In the genomic region with DNA sequence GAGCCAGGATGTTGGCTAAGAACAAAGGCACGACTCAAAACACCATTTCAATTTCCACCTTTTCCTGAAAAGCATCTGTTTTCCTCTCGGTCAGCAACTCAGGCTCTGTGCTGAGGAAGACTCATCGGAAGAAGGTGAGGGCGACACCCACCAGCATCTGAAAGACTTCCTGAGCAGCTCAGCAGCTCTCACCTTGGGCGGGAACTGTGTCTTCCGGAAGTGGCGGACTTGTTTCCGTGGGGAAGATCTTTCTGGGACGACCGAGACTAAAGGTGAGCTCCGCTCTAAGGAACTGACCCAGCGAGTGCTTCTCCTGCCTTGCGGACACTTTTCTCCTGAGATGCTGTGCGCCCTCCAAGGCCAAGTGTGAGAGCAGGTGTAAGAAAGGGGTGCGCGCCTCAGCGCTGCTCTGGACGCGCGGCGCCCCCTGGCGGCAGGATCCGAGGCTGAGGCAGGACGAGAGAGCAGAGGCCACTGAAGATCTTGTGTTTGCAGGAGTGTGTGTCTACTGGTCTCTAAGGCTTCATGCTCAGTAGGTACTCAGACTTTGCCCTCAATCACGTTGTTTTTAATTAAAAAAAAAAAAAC, we compare ENCODE assay signal across 11 mouse cellular contexts. TPM values are rescaled to one million over a fixed set of nuclear protein-coding genes. Genes with fewer than 3 reads are reported as not detected.
A peak's percentile ranks its signal among the peaks of the same experiment; 100 is the strongest.
DNase-seq lines count a peak whose midpoint lies in the region; ATAC-seq lines count a peak whose summit lies in the region.
"Not testable (repeated sequence)": the region's sequence is repeated elsewhere in the genome, so short reads cannot be mapped to it uniquely, and the experiment has no call there.
"Had no signal": no experiment of that assay in that cellular context is flagged by ENCODE, and none has a peak within 500 bp of the region (broad histone marks: within the 10 kb centered on the region; RNA-seq: fewer than 3 reads in every experiment).

No protein-coding gene starts in this region.

- not testable (repeated sequence) for H3K4me2 ChIP-seq in limb, embryonic 11.5 days (ENCODE audit: low read depth, severe bottlenecking); midbrain, embryonic 14.5 days (ENCODE audit: low read length)

- not testable (repeated sequence) for H3K27me3 ChIP-seq in limb, embryonic 11.5 days (ENCODE audit: control insufficient read depth, insufficient read depth, low read length); midbrain, embryonic 14.5 days (ENCODE audit: control insufficient read depth, insufficient read depth, low read length)

- ATAC-seq in frontal cortex, adult (ENCODE audit: low TSS enrichment): peak; percentile 47; the same call in 1 of the 2 replicates
- not testable (repeated sequence) for ATAC-seq in limb, embryonic 11.5 days (ENCODE audit: insufficient number of reproducible peaks, low FRiP score, low TSS enrichment, low read depth); midbrain, embryonic 14.5 days (ENCODE audit: low FRiP score, low TSS enrichment)

- H3K4me3 ChIP-seq in limb, embryonic 11.5 days (ENCODE audit: low read depth, low read length); midbrain, embryonic 14.5 days (replicated peaks; ENCODE audit: low read depth, low read length): not testable (repeated sequence)

- not testable (repeated sequence) for H3K4me1 ChIP-seq in limb, embryonic 11.5 days (ENCODE audit: control insufficient read depth, insufficient read depth, low read length); midbrain, embryonic 14.5 days (ENCODE audit: control insufficient read depth, insufficient read depth, low read length)

- H3K9me3 ChIP-seq in limb, embryonic 11.5 days (ENCODE audit: control insufficient read depth, low read length); midbrain, embryonic 14.5 days (ENCODE audit: control insufficient read depth, low read length): not testable (repeated sequence)

- H3K27ac ChIP-seq in limb, embryonic 11.5 days (replicated peaks; ENCODE audit: low read depth, low read length); midbrain, embryonic 14.5 days (replicated peaks; ENCODE audit: low read depth, low read length): not testable (repeated sequence)

- DNase-seq in A20 (ENCODE audit: low read depth, low spot score) (peak; percentile 39), R1 (ENCODE audit: low read depth, low spot score) (peak; percentile 82)
- peak; percentile 43 for DNase-seq in cerebellum, adult 8-10 months
- peak; percentile 34 for DNase-seq in kidney, adult 11 months
- peak; percentile 23 for DNase-seq in limb, embryonic 11.5 days (ENCODE audit: low spot score)
- DNase-seq in midbrain, embryonic 14.5 days: peak; percentile 2
- peak; percentile 5 for DNase-seq in thymus, postnatal 0 days (ENCODE audit: low spot score)

- H3K36me3 ChIP-seq in limb, embryonic 11.5 days (ENCODE audit: control insufficient read depth, insufficient read depth, low read length); midbrain, embryonic 14.5 days (ENCODE audit: control insufficient read depth, insufficient read depth, low read length): not testable (repeated sequence)

- H3K9ac ChIP-seq in limb, embryonic 11.5 days (ENCODE audit: low read length); midbrain, embryonic 14.5 days (replicated peaks; ENCODE audit: low read length): not testable (repeated sequence)

- WGBS in limb, embryonic 11.5 days: 76% methylated on average over 25 of the region's 25 CpGs
- WGBS in midbrain, embryonic 14.5 days: 79% methylated on average over 25 of the region's 25 CpGs

RNA-seq across cellular contexts. Expression of a gene that starts 9.5 kb away (rescaled TPM):
- polyA plus RNA-seq in limb, embryonic 11.5 days (2014; fragmentation: Nextera tagmentation; extraction: Ambion mirVana): 2.3 and 3.2 TPM in 2 replicates
- 4.1 and 8.6 TPM in 2 replicates for polyA plus RNA-seq in midbrain, embryonic 14.5 days (2014; fragmentation: Nextera tagmentation; extraction: Ambion mirVana)
- 3.1 and 4.3 TPM in 2 replicates for polyA plus RNA-seq in thymus, postnatal 0 days (2015; fragmentation: Nextera tagmentation; extraction: Ambion mirVana)

RNA-seq across cellular contexts. Expression of a gene that starts 16.5 kb away (rescaled TPM):
- 25.3 and 29.0 TPM in 2 replicates for polyA plus RNA-seq in limb, embryonic 11.5 days (2014; fragmentation: Nextera tagmentation; extraction: Ambion mirVana)
- polyA plus RNA-seq in midbrain, embryonic 14.5 days (2014; fragmentation: Nextera tagmentation; extraction: Ambion mirVana): 49.1 and 50.7 TPM in 2 replicates
- 33.6 and 44.3 TPM in 2 replicates for polyA plus RNA-seq in thymus, postnatal 0 days (2015; fragmentation: Nextera tagmentation; extraction: Ambion mirVana)

RNA-seq across cellular contexts. Expression of a gene that starts 20.3 kb away (rescaled TPM):
- polyA plus RNA-seq in limb, embryonic 11.5 days (2014; fragmentation: Nextera tagmentation; extraction: Ambion mirVana): 3.5 and 4.4 TPM in 2 replicates
- 15.5 and 21.7 TPM in 2 replicates for polyA plus RNA-seq in midbrain, embryonic 14.5 days (2014; fragmentation: Nextera tagmentation; extraction: Ambion mirVana)
- 8.6 and 9.5 TPM in 2 replicates for polyA plus RNA-seq in thymus, postnatal 0 days (2015; fragmentation: Nextera tagmentation; extraction: Ambion mirVana)

RNA-seq across cellular contexts. Expression of a gene that starts 26.2 kb away (rescaled TPM):
- polyA plus RNA-seq in limb, embryonic 11.5 days (2014; fragmentation: Nextera tagmentation; extraction: Ambion mirVana): not detected in 2 replicates
- not detected in 2 replicates for polyA plus RNA-seq in midbrain, embryonic 14.5 days (2014; fragmentation: Nextera tagmentation; extraction: Ambion mirVana)
- polyA plus RNA-seq in thymus, postnatal 0 days (2015; fragmentation: Nextera tagmentation; extraction: Ambion mirVana): 0.06 and 0.09 TPM in 2 replicates
- polyA plus RNA-seq: forebrain, embryonic 10.5 days; heart, embryonic 16.5 days; neural tube, embryonic 13.5 days had no signal

Comparison
In these comparisons a context has a peak if more than half of its experiments do, and no peak if none do; other contexts are left out.
1. DNase-seq: peak in every context shown above with its lines; median percentile 82 in R1; 43 in cerebellum, adult 8-10 months; 39 in A20; 34 in kidney, adult 11 months; 23 in limb, embryonic 11.5 days; 5 in thymus, postnatal 0 days; 2 in midbrain, embryonic 14.5 days.